In genomic region chr2:93131236-93131635, GRCm38 (mm10) we compare ENCODE assay signal across 20 mouse cellular contexts. TPM values are rescaled to one million over a fixed set of nuclear protein-coding genes. Genes with fewer than 3 reads are reported as not detected.
A peak's percentile ranks its signal among the peaks of the same experiment; 100 is the strongest.
DNase-seq lines count a peak whose midpoint lies in the region; ATAC-seq and TF ChIP-seq lines count a peak whose summit lies in the region.
"Had no signal": no experiment of that assay in that cellular context is flagged by ENCODE, and none has a peak within 500 bp of the region (broad histone marks: within the 10 kb centered on the region; RNA-seq: fewer than 3 reads in every experiment).

No protein-coding gene starts in this region.

- H3K27me3 ChIP-seq in heart, embryonic 14.5 days (ENCODE audit: control insufficient read depth, insufficient read depth, low read length): no peaks in the 10 kb centered on the region
- H3K27me3 ChIP-seq in lung, embryonic 15.5 days: no peaks in the 10 kb centered on the region
- H3K27me3 ChIP-seq in small intestine, adult 2 months (ENCODE audit: control insufficient read depth, insufficient read depth, low read length): no peaks in the 10 kb centered on the region
- H3K27me3 ChIP-seq in hindbrain, embryonic 12.5 days: no peaks in the 10 kb centered on the region
- H3K27me3 ChIP-seq: forebrain, embryonic 15.5 days; limb, embryonic 12.5 days; liver, embryonic 13.5 days had no signal

- 73% methylated on average over 9 of the region's 9 CpGs for WGBS in heart, embryonic 14.5 days
- 64% methylated on average over 9 of the region's 9 CpGs for WGBS in lung, embryonic 15.5 days
- WGBS in small intestine, adult 2 months: 45% methylated on average over 9 of the region's 9 CpGs
- WGBS in hindbrain, embryonic 12.5 days: 83% methylated on average over 9 of the region's 9 CpGs

- TF ChIP-seq POLR2A in small intestine, adult 2 months (IDR thresholded peaks at IDR 0.05; ENCODE audit: low read depth, low read length): no peak

- H3K4me2 ChIP-seq in heart, embryonic 14.5 days (ENCODE audit: low read length): no peak overlapping the region
- no peak overlapping the region for H3K4me2 ChIP-seq in lung, embryonic 15.5 days
- H3K4me2 ChIP-seq in hindbrain, embryonic 12.5 days (replicated peaks): no peak overlapping the region
- H3K4me2 ChIP-seq: forebrain, embryonic 15.5 days; limb, embryonic 12.5 days; liver, embryonic 13.5 days had no signal

- H3K27ac ChIP-seq in heart, embryonic 14.5 days (replicated peaks in 1 of 2; ENCODE audit: control insufficient read depth in 1 of 2, insufficient read depth in 1 of 2, low read depth in 2 of 2, low read length in 2 of 2): peak overlapping the region; percentile 4 to 29; a peak in 2 of 4 replicates
- peak overlapping the region; percentile 62 for H3K27ac ChIP-seq in lung, embryonic 15.5 days
- H3K27ac ChIP-seq in small intestine, adult 2 months (ENCODE audit: insufficient read depth, low read depth, low read length): peak overlapping the region; percentile 10
- no peak overlapping the region; the same call in 1 of the 2 replicates for H3K27ac ChIP-seq in hindbrain, embryonic 12.5 days
- H3K27ac ChIP-seq: hindbrain, postnatal 0 days; limb, embryonic 12.5 days; liver, embryonic 13.5 days had no signal

- ATAC-seq in heart, embryonic 14.5 days (ENCODE audit: insufficient number of reproducible peaks, insufficient read depth, low FRiP score, low read depth): no peak
- ATAC-seq in lung, embryonic 15.5 days (ENCODE audit: borderline replicate concordance, extremely low read depth, low FRiP score, low TSS enrichment): no peak
- no peak for ATAC-seq in hindbrain, embryonic 12.5 days (ENCODE audit: low FRiP score)
- ATAC-seq: forebrain, embryonic 15.5 days; hindbrain, postnatal 0 days had no signal

- no peak for DNase-seq in heart, adult 18-20 months
- DNase-seq in lung, postnatal 14 days: no peak
- DNase-seq in thymus, postnatal 36 days: peak; percentile 43 to 56
- DNase-seq in T-cell, adult 2 months (ENCODE audit: low spot score): no peak
- DNase-seq: adrenal gland, postnatal 14 days; cerebellum, adult 11-12 months; cerebellum, postnatal 14 days; embryo, embryonic 11 days; gastrocnemius, postnatal 14 days; kidney, adult 2 months; kidney, postnatal 10 days; liver, embryonic 13.5 days had no signal

- no peak for TF ChIP-seq CTCF in small intestine, adult 2 months (IDR thresholded peaks at IDR 0.05; ENCODE audit: extremely low read depth, insufficient read length, insufficient replicate concordance, low read depth, low read length)

- H3K4me1 ChIP-seq in heart, embryonic 14.5 days (ENCODE audit: control insufficient read depth in 2 of 2, insufficient read depth in 2 of 2, low read length in 2 of 2): peaks cover 11 to 14% of the 10 kb centered on the region in 2 experiments
- peaks cover 13% of the 10 kb centered on the region for H3K4me1 ChIP-seq in lung, embryonic 15.5 days
- H3K4me1 ChIP-seq in small intestine, adult 2 months (ENCODE audit: control insufficient read depth, insufficient read depth, insufficient read length, low read length): peaks cover 22% of the 10 kb centered on the region; the same call in 1 of the 2 replicates
- H3K4me1 ChIP-seq in hindbrain, embryonic 12.5 days: peaks cover 14% of the 10 kb centered on the region
- H3K4me1 ChIP-seq: limb, embryonic 12.5 days; liver, embryonic 13.5 days had no signal

- H3K36me3 ChIP-seq in heart, embryonic 14.5 days (ENCODE audit: control insufficient read depth, insufficient read depth, low read length): no peaks in the 10 kb centered on the region
- no peaks in the 10 kb centered on the region for H3K36me3 ChIP-seq in lung, embryonic 15.5 days
- H3K36me3 ChIP-seq in small intestine, adult 2 months (ENCODE audit: control insufficient read depth, insufficient read depth, low read length): no peaks in the 10 kb centered on the region
- no peaks in the 10 kb centered on the region for H3K36me3 ChIP-seq in hindbrain, embryonic 12.5 days
- H3K36me3 ChIP-seq: forebrain, embryonic 15.5 days; G1E; limb, embryonic 12.5 days; liver, embryonic 13.5 days had no signal

- no peaks in the 10 kb centered on the region for H3K9me3 ChIP-seq in heart, embryonic 14.5 days (ENCODE audit: control insufficient read depth, low read length)
- no peaks in the 10 kb centered on the region for H3K9me3 ChIP-seq in lung, embryonic 15.5 days
- no peaks in the 10 kb centered on the region for H3K9me3 ChIP-seq in hindbrain, embryonic 12.5 days (replicated peaks)
- H3K9me3 ChIP-seq: forebrain, embryonic 15.5 days; G1E; limb, embryonic 12.5 days; liver, embryonic 13.5 days had no signal

- H3K9ac ChIP-seq in heart, embryonic 14.5 days (ENCODE audit: low read length): no peak overlapping the region
- no peak overlapping the region for H3K9ac ChIP-seq in lung, embryonic 15.5 days
- H3K9ac ChIP-seq in hindbrain, embryonic 12.5 days: no peak overlapping the region
- H3K9ac ChIP-seq: forebrain, embryonic 15.5 days; limb, embryonic 12.5 days; liver, embryonic 13.5 days had no signal

- no peak overlapping the region for H3K4me3 ChIP-seq in heart, embryonic 14.5 days (ENCODE audit: control insufficient read depth in 1 of 2, insufficient read depth in 1 of 2, low read depth in 1 of 2, low read length in 2 of 2)
- H3K4me3 ChIP-seq in lung, embryonic 15.5 days: no peak overlapping the region
- H3K4me3 ChIP-seq in small intestine, adult 2 months (ENCODE audit: low read depth, low read length): no peak overlapping the region
- H3K4me3 ChIP-seq in hindbrain, embryonic 12.5 days: no peak overlapping the region
- H3K4me3 ChIP-seq: forebrain, embryonic 15.5 days; limb, embryonic 12.5 days; liver, embryonic 13.5 days had no signal

RNA-seq across cellular contexts. Expression of gene Trp53i11, which starts 56.1 kb away (rescaled TPM):
- 30.5 and 33.0 TPM in 2 replicates for polyA plus RNA-seq in heart, embryonic 14.5 days (2014; fragmentation: Nextera tagmentation; extraction: Ambion mirVana)
- total RNA-seq in heart, adult 18-20 months (2021): 10 to 100 TPM; 26.7 to 30.5 TPM
- 24.9 and 29.7 TPM in 2 replicates for polyA plus RNA-seq in lung, embryonic 15.5 days (2015; fragmentation: Nextera tagmentation; extraction: Ambion mirVana)
- polyA plus RNA-seq in small intestine, adult 2 months (2012; rRNA removed): 30.8 and 47.0 TPM in 2 replicates
- 142 and 180 TPM in 2 replicates for polyA plus RNA-seq in hindbrain, embryonic 12.5 days (2016; fragmentation: Nextera tagmentation; extraction: Ambion mirVana)
- total RNA-seq: G1E had no signal
- polyA plus RNA-seq: G1E had no signal

Comparison
In these comparisons a context has a peak if more than half of its experiments do, and no peak if none do; other contexts are left out.
1. DNase-seq: peak in thymus, postnatal 36 days (2 of 2); none in heart, adult 18-20 months (0 of 2), lung, postnatal 14 days (single experiment) and T-cell, adult 2 months (single experiment).